Mouse (Mus musculus) liver, embryonic 11.5 days (tissue): ENCODE data around the gene Celf2. TPM values are rescaled to one million over a fixed set of nuclear protein-coding genes. Genes with fewer than 3 reads are reported as not detected.

ENCODE experiments used
- ATAC-seq: fragments of 200-750 bp; cut with Nextera tagmentation; replicated peaks from 2 replicates; pipeline ENCODE4 v1.8.0; 2017; ENCODE audit warnings: moderate number of reproducible peaks, mild to moderate bottlenecking, moderate TSS enrichment, moderate library complexity; ENCODE audit not compliant: low FRiP score
- DNase-seq: peaks from one replicate; pipeline ENCODE4 v3.0.0-alpha.2; 2017; ENCODE audit warnings: low spot score
- H3K27ac ChIP-seq: fragments of 300-500 bp; sonication (generic); 2 replicates; pipeline ENCODE4 v1.5.1; 2014; ENCODE audit warnings: mild to moderate bottlenecking, low read depth, low read length, control low read depth
- H3K27me3 ChIP-seq: fragments of 300-500 bp; sonication (generic); replicated peaks from 2 replicates; pipeline ENCODE4 v1.6.1; 2014; ENCODE audit warnings: low read length, mixed read lengths; ENCODE audit not compliant: control insufficient read depth, insufficient read depth
- H3K36me3 ChIP-seq: fragments of 300-500 bp; sonication (generic); 2 replicates; pipeline ENCODE4 v1.6.1; 2014; ENCODE audit warnings: mild to moderate bottlenecking, low read length, moderate library complexity, mixed read lengths; ENCODE audit not compliant: control insufficient read depth, insufficient read depth
- H3K4me1 ChIP-seq: fragments of 300-500 bp; sonication (generic); replicated peaks from 2 replicates; pipeline ENCODE4 v1.6.1; 2014; ENCODE audit warnings: low read length, mixed read lengths; ENCODE audit not compliant: control insufficient read depth, insufficient read depth
- H3K4me2 ChIP-seq: fragments of 300-500 bp; sonication (generic); 2 replicates; pipeline ENCODE4 v1.6.1; 2014; ENCODE audit warnings: mild to moderate bottlenecking, control low read depth, moderate library complexity
- H3K4me3 ChIP-seq: fragments of 300-500 bp; sonication (generic); 2 replicates; pipeline ENCODE4 v1.5.1; 2014; ENCODE audit warnings: low read depth, low read length, control low read depth
- H3K9ac ChIP-seq: fragments of 300-500 bp; sonication (generic); 2 replicates; pipeline ENCODE4 v1.6.1; 2014; ENCODE audit warnings: low read depth, low read length, control low read depth
- H3K9me3 ChIP-seq: fragments of 300-500 bp; sonication (generic); 2 replicates; pipeline ENCODE4 v1.6.1; 2016; ENCODE audit warnings: low read length, inconsistent platforms, mixed read lengths; ENCODE audit not compliant: control insufficient read depth
- WGBS: fragments of 180-500 bp; shearing (Covaris S2); extraction: QIAGEN DNeasy Blood & Tissue Kit; methylation state at CpG from one replicate; pipeline ENCODE4 v1.1.7; 2014; 5-methylcytosine and 5-hydroxymethylcytosine counted together
- polyA plus RNA-seq: library from polyadenylated mRNA; unstranded; fragments of >200 nt; fragmentation: Nextera tagmentation; extraction: Ambion mirVana; gene quantifications from 2 replicates; pipeline ENCODE4 v1.2.1, GENCODE M21; 2014

Gene Celf2
- polyA plus RNA-seq, 1 experiment from 2014 or later: 21.1 TPM

DNA sequence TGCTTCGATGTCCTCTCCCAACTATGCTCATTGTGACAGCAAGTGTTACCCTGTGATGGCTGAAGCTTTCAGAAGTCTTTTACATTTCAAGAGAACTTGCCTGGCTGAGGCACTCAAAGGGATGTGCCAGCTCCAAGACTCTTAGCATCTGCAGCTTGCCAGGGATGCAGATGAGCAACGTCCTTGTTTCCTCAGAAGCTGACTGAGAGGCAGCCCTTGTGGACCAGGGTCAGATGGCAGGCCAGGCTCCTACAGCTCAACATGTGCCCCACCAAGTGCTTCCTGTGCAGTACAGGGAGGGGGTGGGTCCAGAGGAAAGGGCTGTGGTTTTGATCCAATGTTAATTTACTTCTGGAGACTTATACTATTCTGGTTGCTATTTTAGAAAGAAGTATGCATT is 285.8 kb downstream of the Celf2 start:
- Histone ChIP-seq H3K27ac (no peak overlapping the region), H3K4me3 (no peak overlapping the region), H3K9me3 (no peaks in the 10 kb centered on the region), H3K4me2 (no peak overlapping the region), H3K36me3 (no peaks in the 10 kb centered on the region), H3K4me1 (no peaks in the 10 kb centered on the region), H3K9ac (no peak overlapping the region), H3K27me3 (no peaks in the 10 kb centered on the region)
- 51% methylated on average over 2 of the region's 2 CpGs for WGBS
- ATAC-seq (no peak), DNase-seq (no peak)

DNA sequence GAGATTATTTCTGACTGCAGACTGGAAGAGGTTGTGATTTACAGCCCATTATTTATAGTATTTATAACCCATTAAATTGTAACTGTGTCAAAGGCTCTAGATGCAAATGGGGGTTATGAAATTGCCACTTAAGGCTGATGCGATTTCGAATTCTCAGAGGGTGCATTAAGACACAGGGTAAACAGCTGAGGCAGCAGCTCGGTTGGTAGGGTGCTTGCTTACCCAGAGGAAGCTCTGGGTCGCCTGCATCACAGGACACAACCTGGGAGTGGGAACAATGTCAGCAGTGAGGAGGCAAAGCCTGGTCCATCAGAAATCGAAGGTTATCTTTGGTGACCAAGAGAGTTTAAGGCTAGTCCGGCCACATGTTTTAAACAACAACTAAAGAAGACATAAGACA is 286.5 kb downstream of the Celf2 start:
- no peaks in the 10 kb centered on the region for H3K36me3 ChIP-seq
- no peaks in the 10 kb centered on the region for H3K4me1 ChIP-seq
- no peaks in the 10 kb centered on the region for H3K9me3 ChIP-seq
- H3K9ac ChIP-seq: no peak overlapping the region
- DNase-seq (no peak), ATAC-seq (no peak)
- H3K27ac ChIP-seq: no peak overlapping the region
- no peaks in the 10 kb centered on the region for H3K27me3 ChIP-seq
- WGBS: 75% methylated on average over 6 of the region's 6 CpGs
- no peak overlapping the region for H3K4me3 ChIP-seq
- no peak overlapping the region for H3K4me2 ChIP-seq

GRCm38 (mm10) chr2:7221856-7222255 is 287.5 kb downstream of the Celf2 start:
- no peaks in the 10 kb centered on the region for H3K4me1 ChIP-seq
- H3K36me3 ChIP-seq: no peaks in the 10 kb centered on the region
- H3K27ac ChIP-seq: no peak overlapping the region
- H3K27me3 ChIP-seq: no peaks in the 10 kb centered on the region
- DNase-seq (no peak), ATAC-seq (no peak)
- H3K4me2 ChIP-seq: no peak overlapping the region
- H3K9ac ChIP-seq: no peak overlapping the region
- H3K9me3 ChIP-seq: no peaks in the 10 kb centered on the region
- H3K4me3 ChIP-seq: no peak overlapping the region
- WGBS: 57% methylated on average over 1 of the region's 1 CpGs

DNA sequence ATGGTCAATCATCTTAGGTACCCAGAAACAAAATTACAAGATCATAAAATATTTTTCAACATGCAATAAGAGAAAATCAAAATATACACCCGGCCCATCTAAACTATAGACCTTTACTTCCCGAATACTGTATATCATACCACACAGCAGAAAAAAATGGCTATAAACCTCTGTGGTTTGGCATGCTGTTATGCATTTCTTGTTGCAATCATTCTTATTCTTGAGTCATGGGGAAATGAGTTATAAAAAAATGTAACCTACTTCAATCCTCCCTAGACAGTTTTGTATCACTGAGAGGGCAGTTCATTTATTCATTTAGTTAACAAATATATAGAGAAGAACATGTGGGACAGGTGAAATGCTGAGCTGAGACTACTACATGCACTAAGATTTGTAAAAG is 291.3 kb downstream of the Celf2 start:
- no peaks in the 10 kb centered on the region for H3K4me1 ChIP-seq
- H3K36me3 ChIP-seq: no peaks in the 10 kb centered on the region
- no peak overlapping the region for H3K4me3 ChIP-seq
- DNase-seq: no peak
- no peak overlapping the region for H3K4me2 ChIP-seq
- 86% methylated on average over 2 of the region's 2 CpGs for WGBS
- no peak overlapping the region for H3K9ac ChIP-seq
- no peak for ATAC-seq
- H3K27me3 ChIP-seq: no peaks in the 10 kb centered on the region
- H3K27ac ChIP-seq: no peak overlapping the region
- no peaks in the 10 kb centered on the region for H3K9me3 ChIP-seq

DNA sequence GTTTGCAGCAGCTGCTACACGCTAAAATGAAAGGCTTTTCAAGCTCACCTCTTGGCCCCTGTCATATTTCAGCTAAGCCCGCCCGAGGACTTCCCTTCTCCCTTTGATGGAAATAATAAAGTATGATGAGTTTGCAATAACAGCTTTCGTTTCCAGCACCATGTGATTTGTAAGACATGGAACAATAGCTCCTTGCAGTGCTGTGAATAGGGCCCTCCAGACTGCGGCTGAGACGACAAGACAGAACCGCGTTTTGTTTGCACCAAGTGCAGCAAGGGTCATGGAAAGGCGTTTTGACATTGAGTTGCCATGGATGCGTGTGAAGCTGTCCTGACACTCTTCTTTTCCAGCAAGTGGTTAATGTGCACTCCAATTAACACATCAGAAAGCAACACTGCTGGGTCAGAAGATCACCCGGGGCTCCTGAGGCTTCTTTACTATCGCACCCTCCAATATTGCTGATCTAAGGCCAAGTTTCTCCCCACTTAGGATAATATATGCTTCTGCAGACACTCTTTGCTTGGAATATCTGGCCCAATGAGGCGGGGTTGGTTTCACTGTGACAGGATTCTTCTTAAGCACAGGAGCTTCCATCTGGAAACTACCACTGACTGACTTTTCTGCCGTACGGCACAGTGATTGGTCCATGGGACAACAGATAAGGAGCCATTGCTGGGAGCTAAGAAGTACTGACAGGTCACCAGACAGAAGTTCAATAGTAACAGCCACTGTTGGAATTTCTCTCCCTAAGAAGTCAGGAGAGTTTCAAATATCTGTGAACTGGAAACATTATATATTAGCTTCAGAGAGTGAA is 301.5 kb downstream of the Celf2 start:
- H3K4me3 ChIP-seq: no peak overlapping the region
- DNase-seq (no peak), ATAC-seq (no peak)
- H3K27me3 ChIP-seq: no peaks in the 10 kb centered on the region
- H3K36me3 ChIP-seq: no peaks in the 10 kb centered on the region
- no peak overlapping the region for H3K27ac ChIP-seq
- 75% methylated on average over 15 of the region's 15 CpGs for WGBS
- H3K9me3 ChIP-seq: no peaks in the 10 kb centered on the region
- no peak overlapping the region for H3K4me2 ChIP-seq
- no peaks in the 10 kb centered on the region for H3K4me1 ChIP-seq
- H3K9ac ChIP-seq: no peak overlapping the region

- Histone ChIP-seq H3K9me3 (no peaks in the 10 kb centered on the region), H3K36me3 (no peaks in the 10 kb centered on the region), H3K4me3 (no peak overlapping the region), H3K4me2 (no peak overlapping the region), H3K4me1 (no peaks in the 10 kb centered on the region), H3K27ac (no peak overlapping the region), H3K27me3 (no peaks in the 10 kb centered on the region), H3K9ac (no peak overlapping the region)
- 60% methylated on average over 2 of the region's 2 CpGs for WGBS
- ATAC-seq (no peak), DNase-seq (no peak)
These were observed 315.9 kb downstream of the Celf2 start for GRCm38 (mm10) chr2:7193413-7193812.

- no peak overlapping the region for H3K4me2 ChIP-seq
- H3K9ac ChIP-seq: no peak overlapping the region
- DNase-seq (no peak), ATAC-seq (no peak)
- 63% methylated on average over 1 of the region's 1 CpGs for WGBS
- no peaks in the 10 kb centered on the region for H3K27me3 ChIP-seq
- H3K4me3 ChIP-seq: no peak overlapping the region
- no peak overlapping the region for H3K27ac ChIP-seq
- H3K36me3 ChIP-seq: no peaks in the 10 kb centered on the region
- H3K4me1 ChIP-seq: no peaks in the 10 kb centered on the region
- no peaks in the 10 kb centered on the region for H3K9me3 ChIP-seq
These were observed 330.2 kb downstream of the Celf2 start for GRCm38 (mm10) chr2:7179186-7179585.

DNA sequence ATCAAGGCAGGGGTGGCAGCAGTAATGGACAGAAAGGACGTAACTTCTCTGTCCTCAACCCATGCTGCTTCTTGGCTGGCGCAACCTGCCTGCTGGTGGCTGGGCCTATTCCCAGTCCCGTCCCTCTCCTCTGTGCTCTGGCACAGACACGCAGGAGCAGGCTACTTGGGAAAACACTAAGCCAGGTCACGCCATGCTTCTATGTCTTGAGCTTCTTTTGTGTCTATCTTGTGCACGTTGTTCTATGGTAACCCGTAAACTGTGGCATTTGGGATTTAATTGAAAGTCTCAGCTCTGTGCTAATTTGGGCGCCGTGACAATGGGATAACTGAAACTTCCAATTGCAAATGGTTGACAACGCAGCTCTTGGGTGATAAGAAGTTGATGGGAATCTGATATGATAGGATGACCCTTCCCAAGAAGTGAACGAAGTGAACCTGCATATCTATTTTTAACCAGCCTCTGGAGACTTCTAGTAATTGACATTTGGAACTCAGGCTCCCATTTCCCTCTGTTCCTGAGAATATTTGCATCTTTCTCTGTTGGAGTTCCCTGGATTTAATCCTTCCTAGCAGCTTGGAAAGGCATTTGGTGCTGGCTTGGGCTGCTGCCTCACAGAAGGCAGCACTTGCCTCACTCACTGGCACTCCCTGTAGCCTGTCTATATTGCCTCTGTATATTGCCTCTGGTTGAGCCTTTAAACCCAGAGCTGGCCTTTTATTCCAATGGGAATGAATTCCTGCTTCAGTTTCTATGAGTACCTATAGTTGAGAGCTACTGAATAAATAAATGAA is 335.9 kb downstream of the Celf2 start:
- no peaks in the 10 kb centered on the region for H3K27me3 ChIP-seq
- DNase-seq (no peak), ATAC-seq (no peak)
- no peak overlapping the region for H3K9ac ChIP-seq
- H3K4me3 ChIP-seq: no peak overlapping the region
- 75% methylated on average over 11 of the region's 11 CpGs for WGBS
- no peaks in the 10 kb centered on the region for H3K36me3 ChIP-seq
- H3K27ac ChIP-seq: no peak overlapping the region
- no peak overlapping the region for H3K4me2 ChIP-seq
- H3K4me1 ChIP-seq: no peaks in the 10 kb centered on the region
- no peaks in the 10 kb centered on the region for H3K9me3 ChIP-seq
